Mouse (Mus musculus) midbrain, embryonic 10.5 days (tissue): ENCODE data around the gene Ctnna2. TPM values are rescaled to one million over a fixed set of nuclear protein-coding genes. Genes with fewer than 3 reads are reported as not detected.

Source experiments
- DNase-seq: peaks from one replicate; pipeline ENCODE4 v3.0.0-alpha.2; 2017; ENCODE audit warnings: low spot score
- H3K27ac ChIP-seq: fragments of 300-500 bp; sonication (generic); replicated peaks from 2 replicates; pipeline ENCODE4 v1.5.1; 2016; ENCODE audit warnings: mild to moderate bottlenecking
- H3K27me3 ChIP-seq: fragments of 300-500 bp; sonication (generic); 2 replicates; pipeline ENCODE4 v1.6.1; 2016; ENCODE audit warnings: low read depth, mild to moderate bottlenecking; ENCODE audit not compliant: poor library complexity, severe bottlenecking
- H3K36me3 ChIP-seq: fragments of 300-500 bp; sonication (generic); 2 replicates; pipeline ENCODE4 v1.6.1; 2016; ENCODE audit warnings: mild to moderate bottlenecking, moderate library complexity
- H3K4me1 ChIP-seq: fragments of 300-500 bp; sonication (generic); 2 replicates; pipeline ENCODE4 v1.6.1; 2016
- H3K4me3 ChIP-seq: fragments of 300-500 bp; sonication (generic); 2 replicates; pipeline ENCODE4 v1.5.1; 2016; ENCODE audit warnings: mild to moderate bottlenecking, moderate library complexity
- H3K9me3 ChIP-seq: fragments of 300-500 bp; sonication (generic); replicated peaks from 2 replicates; pipeline ENCODE4 v1.6.1; 2016; ENCODE audit warnings: mild to moderate bottlenecking
- WGBS: fragments of 180-500 bp; shearing (Covaris S2); methylation state at CpG from one replicate; pipeline ENCODE4 v1.1.7; 2016; 5-methylcytosine and 5-hydroxymethylcytosine counted together
- polyA plus RNA-seq: library from polyadenylated mRNA; unstranded; fragments of >200 nt; fragmentation: Nextera tagmentation; extraction: Ambion mirVana; gene quantifications from 2 replicates; pipeline ENCODE4 v1.2.1, GENCODE M21; 2016

Ctnna2 gene
- polyA plus RNA-seq, 1 experiment from 2014 or later: 21.6 TPM

DNA sequence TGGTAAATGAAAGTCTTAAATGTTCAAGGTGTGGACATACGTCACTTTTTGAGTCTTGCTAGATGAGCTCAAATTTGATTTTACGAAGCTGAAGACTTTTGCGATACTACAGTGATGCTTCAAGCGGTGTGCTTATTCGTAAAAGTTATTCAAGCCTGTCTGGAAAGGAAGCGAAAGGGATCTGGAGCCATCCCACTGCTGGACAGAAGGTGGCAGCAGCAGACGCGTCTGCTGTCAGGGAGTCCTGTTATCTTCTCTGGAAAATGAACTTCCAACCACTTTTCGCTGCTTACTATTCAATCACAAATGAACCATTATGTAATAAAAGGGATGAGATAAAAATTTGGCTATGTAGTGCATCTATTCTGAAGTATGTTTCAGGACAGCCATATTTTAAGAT is 345.5 kb downstream of the Ctnna2 start:
- DNase-seq: peak; percentile 40
- Histone ChIP-seq H3K4me1 (no peaks in the 10 kb centered on the region), H3K4me3 (no peak overlapping the region), H3K9me3 (no peaks in the 10 kb centered on the region), H3K27ac (no peak overlapping the region), H3K36me3 (no peaks in the 10 kb centered on the region), H3K27me3 (no peaks in the 10 kb centered on the region)
- WGBS: 41% methylated on average over 9 of the region's 9 CpGs

DNA sequence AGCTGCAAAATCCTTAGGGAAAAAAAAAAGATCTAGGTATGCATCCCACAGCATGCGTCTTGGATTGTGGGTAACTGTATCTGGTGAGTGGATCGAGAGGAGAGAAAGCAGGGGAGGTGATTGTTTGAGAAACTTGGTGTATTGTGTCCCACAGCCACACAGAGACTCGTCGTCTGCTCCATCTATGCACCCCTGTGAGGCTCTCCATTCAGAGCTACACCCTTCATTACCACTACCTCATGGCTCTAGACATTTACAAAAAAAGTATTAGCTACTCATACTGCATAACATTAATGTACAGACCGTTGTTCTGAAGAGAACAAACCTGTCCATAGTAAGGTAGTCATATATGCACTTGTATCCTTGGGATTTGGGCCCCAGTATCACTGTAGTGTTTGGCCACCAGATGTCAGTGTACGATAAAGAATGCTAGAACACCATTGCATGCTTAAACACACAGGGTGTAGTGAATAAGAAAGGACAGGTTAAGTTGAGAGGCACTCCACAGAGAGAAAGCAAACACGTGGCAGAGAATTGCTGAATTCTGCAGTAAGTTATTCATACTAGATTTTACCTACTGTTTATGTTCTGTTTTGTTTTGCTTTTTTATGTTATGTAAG is 350.8 kb downstream of the Ctnna2 start:
- H3K27ac ChIP-seq: no peak overlapping the region
- 56% methylated on average over 7 of the region's 7 CpGs for WGBS
- no peak for DNase-seq
- H3K9me3 ChIP-seq: no peaks in the 10 kb centered on the region
- no peak overlapping the region for H3K4me3 ChIP-seq
- H3K36me3 ChIP-seq: no peaks in the 10 kb centered on the region
- H3K27me3 ChIP-seq: no peaks in the 10 kb centered on the region
- H3K4me1 ChIP-seq: no peaks in the 10 kb centered on the region

DNA sequence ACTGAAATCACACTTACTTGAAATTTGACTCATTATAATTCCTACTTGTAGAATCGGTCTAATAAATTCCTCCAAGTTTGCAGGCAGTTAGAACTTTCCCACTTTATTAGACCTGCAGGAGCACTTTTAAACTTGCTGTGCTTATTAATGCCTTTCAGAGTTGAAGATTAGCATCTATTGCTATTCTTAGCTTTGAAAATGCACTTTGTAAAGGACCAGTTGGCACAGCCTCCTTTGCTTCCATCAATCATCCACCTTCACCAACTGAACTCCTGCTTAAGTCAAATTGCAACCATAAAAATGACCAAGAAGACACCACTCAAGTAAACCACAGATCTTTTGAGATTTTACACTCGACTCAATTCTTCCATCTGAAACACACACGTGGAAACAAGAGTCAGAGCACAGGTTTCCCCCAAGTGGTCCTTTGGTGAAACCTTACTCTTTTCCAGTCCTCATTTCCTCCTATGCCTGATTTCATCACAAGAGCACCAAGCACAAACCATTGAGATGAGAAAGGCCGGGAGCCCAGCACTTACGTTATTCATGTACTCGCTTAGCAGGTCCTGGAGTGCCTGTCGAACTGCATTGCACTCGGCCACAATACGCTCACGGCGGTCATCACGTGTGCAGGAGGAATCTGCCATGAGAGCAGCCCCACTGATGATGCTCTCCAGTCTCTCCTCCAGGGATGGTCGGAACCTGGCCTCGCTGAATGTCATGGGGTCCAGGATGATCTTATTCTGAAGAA is 374.7 kb downstream of the Ctnna2 start:
- H3K4me1 ChIP-seq: no peaks in the 10 kb centered on the region
- H3K27ac ChIP-seq: no peak overlapping the region
- no peaks in the 10 kb centered on the region for H3K9me3 ChIP-seq
- H3K4me3 ChIP-seq: no peak overlapping the region
- 92% methylated on average over 14 of the region's 14 CpGs for WGBS
- DNase-seq: no peak
- no peaks in the 10 kb centered on the region for H3K27me3 ChIP-seq
- no peaks in the 10 kb centered on the region for H3K36me3 ChIP-seq

- H3K27ac ChIP-seq: no peak overlapping the region
- H3K27me3 ChIP-seq: no peaks in the 10 kb centered on the region
- WGBS: 60% methylated on average over 1 of the region's 1 CpGs
- H3K4me1 ChIP-seq: no peaks in the 10 kb centered on the region
- H3K36me3 ChIP-seq: no peaks in the 10 kb centered on the region
- no peaks in the 10 kb centered on the region for H3K9me3 ChIP-seq
- H3K4me3 ChIP-seq: no peak overlapping the region
- no peak for DNase-seq
These were observed 375.6 kb downstream of the Ctnna2 start for GRCm38 (mm10) chr6:77603914-77604313.

- H3K4me3 ChIP-seq: no peak overlapping the region
- H3K4me1 ChIP-seq: no peaks in the 10 kb centered on the region
- no peaks in the 10 kb centered on the region for H3K36me3 ChIP-seq
- H3K27me3 ChIP-seq: no peaks in the 10 kb centered on the region
- H3K9me3 ChIP-seq: no peaks in the 10 kb centered on the region
- no peak for DNase-seq
- WGBS: 63% methylated on average over 2 of the region's 2 CpGs
- H3K27ac ChIP-seq: no peak overlapping the region
These were observed 380.3 kb downstream of the Ctnna2 start for GRCm38 (mm10) chr6:77599244-77599643.

DNA sequence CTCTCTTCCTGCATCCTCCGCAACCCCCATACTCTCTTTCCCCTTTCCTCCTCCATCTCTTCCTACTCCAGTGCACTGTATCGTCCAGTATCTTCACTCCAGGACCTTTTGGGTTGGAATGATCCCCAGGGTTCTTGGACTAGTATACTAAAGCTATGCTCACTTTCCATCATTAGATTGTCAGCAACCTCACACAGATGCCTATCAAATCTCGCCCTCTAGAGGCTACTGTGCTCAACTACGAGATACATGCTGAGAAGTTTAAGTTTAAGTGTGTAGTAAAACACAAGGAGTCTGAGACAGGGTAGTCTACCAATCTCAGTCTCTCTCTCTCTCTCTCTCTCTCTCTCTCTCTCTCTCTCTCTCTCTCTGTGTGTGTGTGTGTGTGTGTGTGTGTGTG is 396.9 kb downstream of the Ctnna2 start:
- no peak for DNase-seq
- Histone ChIP-seq H3K9me3 (no peaks in the 10 kb centered on the region), H3K27me3 (no peaks in the 10 kb centered on the region), H3K27ac (no peak overlapping the region), H3K36me3 (no peaks in the 10 kb centered on the region), H3K4me1 (no peaks in the 10 kb centered on the region), H3K4me3 (no peak overlapping the region)
- WGBS: 43% methylated on average over 4 of the region's 4 CpGs

GRCm38 (mm10) chr6:77580926-77581325 is 398.6 kb downstream of the Ctnna2 start:
- DNase-seq: no peak
- H3K36me3 ChIP-seq: no peaks in the 10 kb centered on the region
- no peak overlapping the region for H3K27ac ChIP-seq
- H3K4me1 ChIP-seq: no peaks in the 10 kb centered on the region
- H3K9me3 ChIP-seq: no peaks in the 10 kb centered on the region
- H3K4me3 ChIP-seq: no peak overlapping the region
- no peaks in the 10 kb centered on the region for H3K27me3 ChIP-seq

- DNase-seq: no peak
- H3K4me3 ChIP-seq: no peak overlapping the region
- 74% methylated on average over 1 of the region's 1 CpGs for WGBS
- H3K27me3 ChIP-seq: no peaks in the 10 kb centered on the region
- H3K9me3 ChIP-seq: no peaks in the 10 kb centered on the region
- no peaks in the 10 kb centered on the region for H3K4me1 ChIP-seq
- no peak overlapping the region for H3K27ac ChIP-seq
- no peaks in the 10 kb centered on the region for H3K36me3 ChIP-seq
These were observed 400.9 kb downstream of the Ctnna2 start for GRCm38 (mm10) chr6:77578612-77579011.

GRCm38 (mm10) chr6:77577585-77577984 is 401.9 kb downstream of the Ctnna2 start:
- whole genome bisulfite sequencing: 45% methylated on average over 3 of the region's 3 CpGs
- no peak for DNase-seq
- Histone ChIP-seq H3K4me3 (no peak overlapping the region), H3K4me1 (no peaks in the 10 kb centered on the region), H3K27ac (no peak overlapping the region), H3K9me3 (no peaks in the 10 kb centered on the region), H3K36me3 (no peaks in the 10 kb centered on the region), H3K27me3 (no peaks in the 10 kb centered on the region)

DNA sequence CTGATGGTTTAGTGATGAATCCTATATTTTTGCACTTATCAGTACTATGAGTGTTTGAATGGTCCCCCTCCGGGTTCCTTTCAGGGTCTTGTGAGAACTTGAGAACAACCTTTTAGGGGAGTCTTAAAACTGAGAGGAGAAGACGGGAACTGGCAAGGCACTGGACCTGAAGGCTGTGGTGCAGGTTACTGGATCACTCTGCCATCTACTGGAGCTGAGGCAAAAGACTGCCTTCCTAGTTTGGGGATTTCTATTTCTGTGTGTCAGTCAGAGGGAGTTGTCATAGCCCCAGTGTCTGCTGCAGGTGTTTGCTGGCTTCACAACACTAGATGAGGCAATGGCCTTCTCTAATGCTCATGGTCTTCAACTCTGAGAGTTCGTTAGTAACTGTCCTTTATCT is 406.9 kb downstream of the Ctnna2 start:
- H3K4me3 ChIP-seq: no peak overlapping the region
- DNase-seq: no peak
- no peaks in the 10 kb centered on the region for H3K27me3 ChIP-seq
- no peak overlapping the region for H3K27ac ChIP-seq
- 52% methylated on average over 3 of the region's 3 CpGs for WGBS
- H3K36me3 ChIP-seq: no peaks in the 10 kb centered on the region
- H3K4me1 ChIP-seq: no peaks in the 10 kb centered on the region
- H3K9me3 ChIP-seq: no peaks in the 10 kb centered on the region

GRCm38 (mm10) chr6:77569851-77570250 is 409.6 kb downstream of the Ctnna2 start:
- no peak for DNase-seq
- H3K4me1 ChIP-seq: no peaks in the 10 kb centered on the region
- H3K4me3 ChIP-seq: no peak overlapping the region
- no peak overlapping the region for H3K27ac ChIP-seq
- no peaks in the 10 kb centered on the region for H3K27me3 ChIP-seq
- H3K9me3 ChIP-seq: no peaks in the 10 kb centered on the region
- WGBS: 96% methylated on average over 3 of the region's 3 CpGs
- H3K36me3 ChIP-seq: no peaks in the 10 kb centered on the region

- no peak for DNase-seq
- Histone ChIP-seq H3K4me3 (no peak overlapping the region), H3K4me1 (no peaks in the 10 kb centered on the region), H3K36me3 (no peaks in the 10 kb centered on the region), H3K27ac (no peak overlapping the region), H3K27me3 (no peaks in the 10 kb centered on the region), H3K9me3 (no peaks in the 10 kb centered on the region)
- WGBS: 95% methylated on average over 1 of the region's 1 CpGs
These were observed 423.3 kb downstream of the Ctnna2 start for GRCm38 (mm10) chr6:77556181-77556580.

GRCm38 (mm10) chr6:77537055-77537807 is 442.3 kb downstream of the Ctnna2 start:
- H3K27ac ChIP-seq: no peak overlapping the region
- no peaks in the 10 kb centered on the region for H3K27me3 ChIP-seq
- no peaks in the 10 kb centered on the region for H3K4me1 ChIP-seq
- DNase-seq: no peak
- no peak overlapping the region for H3K4me3 ChIP-seq
- no peaks in the 10 kb centered on the region for H3K9me3 ChIP-seq
- H3K36me3 ChIP-seq: no peaks in the 10 kb centered on the region
- WGBS: 69% methylated on average over 15 of the region's 15 CpGs
